Mouse (Mus musculus): ENCODE results near the gene Henmt1. TPM values are rescaled to one million over a fixed set of nuclear protein-coding genes. Genes with fewer than 3 reads are reported as not detected.

Henmt1 gene
- polyA plus RNA-seq (2012; fragmentation: generic; extraction: Trizol) = not detected

GRCm38 (mm10) chr3:108939573-108939972 lies at the start of gene Henmt1:
TSS of gene Henmt1 (plus strand) at chr3:108939873.
- Histone ChIP-seq H3K4me2 (ENCODE audit: low read depth) (no peak within 1 kb of the TSS), H3K4me3 (no peak within 1 kb of the TSS), H3K27me3 (ENCODE audit: control insufficient read depth, insufficient read depth, insufficient read length) (no peaks in the 10 kb centered on the region), H3K36me3 (ENCODE audit: control insufficient read depth, insufficient read depth) (no peaks in the 10 kb centered on the region), H3K79me2 (ENCODE audit: control insufficient read depth, insufficient read depth) (no peaks in the 10 kb centered on the region), H3ac (ENCODE audit: control insufficient read depth, insufficient read length) (no peak within 1 kb of the TSS)
- TF ChIP-seq USF1 (IDR thresholded peaks at IDR 0.05; ENCODE audit: low read depth) = no peak
- no peak for TF ChIP-seq SRF (IDR thresholded peaks at IDR 0.05; ENCODE audit: control insufficient read depth, insufficient read length, low read depth)
- no peak for TF ChIP-seq POLR2AphosphoS2 (IDR thresholded peaks at IDR 0.05; ENCODE audit: insufficient read length, low read depth)
- no peak for TF ChIP-seq CEBPB (IDR thresholded peaks at IDR 0.05; ENCODE audit: insufficient read depth, poor library complexity, severe bottlenecking)
- no peak for TF ChIP-seq TCF3 (IDR thresholded peaks at IDR 0.05; ENCODE audit: insufficient read length, low read depth)
- TF ChIP-seq REST (IDR thresholded peaks at IDR 0.05; ENCODE audit: insufficient read depth, insufficient read length) = no peak
- no peak for TF ChIP-seq MAX (IDR thresholded peaks at IDR 0.05; ENCODE audit: low read depth)
- TF ChIP-seq POLR2A (IDR thresholded peaks at IDR 0.05; ENCODE audit: insufficient read length, low read depth) = no peak
- TF ChIP-seq MYOG (IDR thresholded peaks at IDR 0.05; ENCODE audit: control insufficient read depth in 1 of 3, insufficient read depth in 1 of 3, insufficient read length in 2 of 3, low read depth in 2 of 3) = no peak
- no peak for TF ChIP-seq E2F4 (IDR thresholded peaks at IDR 0.05; ENCODE audit: insufficient read depth)
- no peak for TF ChIP-seq TCF12 (IDR thresholded peaks at IDR 0.05; ENCODE audit: insufficient read depth, poor library complexity, severe bottlenecking)
- no peak for TF ChIP-seq MYOD1 (IDR thresholded peaks at IDR 0.05; ENCODE audit: control insufficient read depth in 1 of 3, insufficient read length in 2 of 3, low read depth in 2 of 3)

DNA sequence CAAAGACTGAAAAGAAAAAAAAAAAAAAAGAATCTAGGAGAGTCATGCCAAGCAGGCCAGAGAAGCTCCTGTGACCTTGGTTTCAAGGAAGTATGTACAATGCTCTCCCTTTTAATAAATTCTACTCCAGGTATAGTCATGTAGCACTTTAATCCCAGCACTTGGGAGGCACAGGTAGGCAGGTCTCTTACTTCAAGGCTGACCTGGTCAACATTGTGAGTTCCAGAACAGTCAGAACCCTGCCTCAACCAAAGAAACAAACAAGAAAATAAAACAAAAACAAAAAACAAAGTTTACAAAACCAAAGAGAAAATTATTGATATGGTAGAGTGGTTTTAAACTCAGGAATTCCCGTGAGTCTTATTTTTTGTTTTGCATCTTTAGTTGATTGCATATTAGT lies 49.8 kb upstream of the Henmt1 start, which contains the start of gene Fndc7:
Gene Fndc7 (minus strand): TSS at position 101 of the 400 bp plus-strand sequence.
- TF ChIP-seq POLR2AphosphoS2 (IDR thresholded peaks at IDR 0.05; ENCODE audit: insufficient read length, low read depth) = no peak
- Histone ChIP-seq H3ac (ENCODE audit: control insufficient read depth, insufficient read length) (no peak within 1 kb of the TSS), H3K36me3 (ENCODE audit: control insufficient read depth, insufficient read depth) (no peaks in the 10 kb centered on the region), H3K4me3 (no peak within 1 kb of the TSS), H3K27me3 (ENCODE audit: control insufficient read depth, insufficient read depth, insufficient read length) (no peaks in the 10 kb centered on the region), H3K4me2 (ENCODE audit: low read depth) (no peak within 1 kb of the TSS), H3K79me2 (ENCODE audit: control insufficient read depth, insufficient read depth) (no peaks in the 10 kb centered on the region)

- no peak for TF ChIP-seq USF1 (IDR thresholded peaks at IDR 0.05; ENCODE audit: low read depth)
- TF ChIP-seq CEBPB (IDR thresholded peaks at IDR 0.05; ENCODE audit: insufficient read depth, poor library complexity, severe bottlenecking) = no peak
- no peak for TF ChIP-seq REST (IDR thresholded peaks at IDR 0.05; ENCODE audit: insufficient read depth, insufficient read length)
- TF ChIP-seq E2F4 (IDR thresholded peaks at IDR 0.05; ENCODE audit: insufficient read depth) = no peak
- TF ChIP-seq TCF12 (IDR thresholded peaks at IDR 0.05; ENCODE audit: insufficient read depth, poor library complexity, severe bottlenecking) = no peak
- no peak for TF ChIP-seq SRF (IDR thresholded peaks at IDR 0.05; ENCODE audit: control insufficient read depth, insufficient read length, low read depth)
- no peak for TF ChIP-seq MYOD1 (IDR thresholded peaks at IDR 0.05; ENCODE audit: control insufficient read depth in 1 of 3, insufficient read length in 2 of 3, low read depth in 2 of 3)
- TF ChIP-seq MYOG (IDR thresholded peaks at IDR 0.05; ENCODE audit: control insufficient read depth in 1 of 3, insufficient read depth in 1 of 3, insufficient read length in 2 of 3, low read depth in 2 of 3) = no peak
- no peak for TF ChIP-seq TCF3 (IDR thresholded peaks at IDR 0.05; ENCODE audit: insufficient read length, low read depth)
- TF ChIP-seq MAX (IDR thresholded peaks at IDR 0.05; ENCODE audit: low read depth) = no peak
- no peak for TF ChIP-seq POLR2A (IDR thresholded peaks at IDR 0.05; ENCODE audit: insufficient read length, low read depth)
- no peak for TF ChIP-seq POLR2AphosphoS2 (IDR thresholded peaks at IDR 0.05; ENCODE audit: insufficient read length, low read depth)
- no peaks in the 10 kb centered on the region for H3K36me3 ChIP-seq (ENCODE audit: control insufficient read depth, insufficient read depth)
- no peak overlapping the region for H3ac ChIP-seq (ENCODE audit: control insufficient read depth, insufficient read length)
- no peaks in the 10 kb centered on the region for H3K27me3 ChIP-seq (ENCODE audit: control insufficient read depth, insufficient read depth, insufficient read length)
- no peak overlapping the region for H3K4me3 ChIP-seq
- H3K79me2 ChIP-seq (ENCODE audit: control insufficient read depth, insufficient read depth) = no peaks in the 10 kb centered on the region
- H3K4me2 ChIP-seq (ENCODE audit: low read depth) = no peak overlapping the region
These were observed 47.6 kb upstream of the Henmt1 start for GRCm38 (mm10) chr3:108892080-108892479.

- no peak overlapping the region for H3K4me3 ChIP-seq
- H3K36me3 ChIP-seq (ENCODE audit: control insufficient read depth, insufficient read depth) = no peaks in the 10 kb centered on the region
- H3ac ChIP-seq (ENCODE audit: control insufficient read depth, insufficient read length) = no peak overlapping the region
- no peaks in the 10 kb centered on the region for H3K79me2 ChIP-seq (ENCODE audit: control insufficient read depth, insufficient read depth)
- no peak overlapping the region for H3K4me2 ChIP-seq (ENCODE audit: low read depth)
- no peaks in the 10 kb centered on the region for H3K27me3 ChIP-seq (ENCODE audit: control insufficient read depth, insufficient read depth, insufficient read length)
- TF ChIP-seq POLR2A (IDR thresholded peaks at IDR 0.05; ENCODE audit: insufficient read length, low read depth) (no peak), USF1 (IDR thresholded peaks at IDR 0.05; ENCODE audit: low read depth) (no peak), MYOG (IDR thresholded peaks at IDR 0.05; ENCODE audit: control insufficient read depth in 1 of 3, insufficient read depth in 1 of 3, insufficient read length in 2 of 3, low read depth in 2 of 3) (no peak), TCF3 (IDR thresholded peaks at IDR 0.05; ENCODE audit: insufficient read length, low read depth) (no peak), MYOD1 (IDR thresholded peaks at IDR 0.05; ENCODE audit: control insufficient read depth in 1 of 3, insufficient read length in 2 of 3, low read depth in 2 of 3) (no peak), MAX (IDR thresholded peaks at IDR 0.05; ENCODE audit: low read depth) (no peak), SRF (IDR thresholded peaks at IDR 0.05; ENCODE audit: control insufficient read depth, insufficient read length, low read depth) (no peak), REST (IDR thresholded peaks at IDR 0.05; ENCODE audit: insufficient read depth, insufficient read length) (no peak), TCF12 (IDR thresholded peaks at IDR 0.05; ENCODE audit: insufficient read depth, poor library complexity, severe bottlenecking) (no peak)
These were observed 46.8 kb upstream of the Henmt1 start for GRCm38 (mm10) chr3:108892914-108893313.

DNA sequence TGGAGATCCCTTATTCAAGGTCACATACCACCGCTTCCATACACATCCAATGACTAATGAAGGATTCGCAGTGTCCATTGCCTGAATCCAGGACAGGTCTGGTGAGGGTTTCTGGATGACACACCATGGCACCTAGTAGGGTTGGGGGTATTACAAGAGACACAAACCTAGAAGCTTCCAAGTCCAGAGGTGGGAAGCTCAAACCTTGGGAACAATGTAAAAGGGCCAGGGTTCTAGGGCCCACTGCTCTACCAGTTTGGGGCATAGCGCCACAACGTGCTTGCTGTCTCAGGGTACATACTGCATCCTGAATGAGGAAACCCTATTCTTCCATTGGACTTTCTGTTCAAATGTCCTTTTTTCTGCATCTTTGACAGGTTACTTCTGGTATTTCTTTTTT lies 41.0 kb upstream of the Henmt1 start:
- Histone ChIP-seq H3K79me2 (ENCODE audit: control insufficient read depth, insufficient read depth) (no peaks in the 10 kb centered on the region), H3K4me3 (no peak overlapping the region), H3K36me3 (ENCODE audit: control insufficient read depth, insufficient read depth) (peaks cover 30% of the 10 kb centered on the region), H3K4me2 (ENCODE audit: low read depth) (no peak overlapping the region), H3K27me3 (ENCODE audit: control insufficient read depth, insufficient read depth, insufficient read length) (no peaks in the 10 kb centered on the region), H3ac (ENCODE audit: control insufficient read depth, insufficient read length) (no peak overlapping the region)
- TF ChIP-seq POLR2A (IDR thresholded peaks at IDR 0.05; ENCODE audit: insufficient read length, low read depth) (no peak), POLR2AphosphoS2 (IDR thresholded peaks at IDR 0.05; ENCODE audit: insufficient read length, low read depth) (peak; percentile 82)

All from myocyte (in vitro differentiated cells).